Mouse (Mus musculus): ENCODE measurements around the gene Mta3.
"Not testable (repeated sequence)": the region's sequence is repeated elsewhere in the genome, so short reads cannot be mapped to it uniquely, and the experiment has no call there.

Gene Mta3

DNA sequence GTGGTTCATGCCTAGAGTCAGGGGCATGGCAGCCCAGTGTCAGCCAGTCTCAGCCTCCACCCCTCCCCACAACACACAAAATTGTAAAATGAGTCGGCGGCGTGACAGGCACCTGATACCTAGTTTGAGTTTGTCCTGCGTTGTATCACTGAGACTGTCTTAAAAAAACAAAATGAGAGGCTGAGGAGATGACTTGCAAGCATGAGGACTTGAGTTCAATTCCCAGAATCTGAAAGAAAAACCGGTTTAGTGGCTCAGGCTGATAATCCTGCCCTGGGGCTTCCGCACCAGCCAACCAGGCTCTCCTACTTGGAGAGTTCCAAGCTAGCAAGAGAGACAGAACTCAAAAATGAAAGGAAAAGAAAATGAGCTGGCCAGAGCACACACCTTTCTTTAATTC, 2.9 kb downstream of the Mta3 start:
- DNase-seq (ENCODE audit: low read depth, low spot score): peak; percentile 62

DNA sequence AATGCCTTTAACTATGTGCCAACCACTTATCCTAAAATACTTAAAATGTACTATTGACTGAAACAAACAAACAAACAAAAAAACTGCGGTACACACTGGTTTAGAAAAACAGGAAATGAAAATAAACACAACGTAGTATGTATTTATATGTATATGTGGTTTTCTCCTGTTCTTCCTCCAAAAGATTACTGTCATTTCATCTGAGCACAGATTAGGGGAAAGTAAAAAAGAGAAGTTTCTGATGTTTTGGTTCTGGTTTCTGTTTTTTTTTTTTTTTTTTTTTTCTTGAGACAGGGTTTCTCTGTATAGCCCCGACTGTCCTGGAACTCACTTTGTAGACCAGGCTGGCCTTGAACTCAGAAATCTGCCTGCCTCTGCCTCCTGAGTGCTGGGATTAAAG, 3.6 kb downstream of the Mta3 start:
- not testable (repeated sequence) for DNase-seq (ENCODE audit: low read depth, low spot score)

DNA sequence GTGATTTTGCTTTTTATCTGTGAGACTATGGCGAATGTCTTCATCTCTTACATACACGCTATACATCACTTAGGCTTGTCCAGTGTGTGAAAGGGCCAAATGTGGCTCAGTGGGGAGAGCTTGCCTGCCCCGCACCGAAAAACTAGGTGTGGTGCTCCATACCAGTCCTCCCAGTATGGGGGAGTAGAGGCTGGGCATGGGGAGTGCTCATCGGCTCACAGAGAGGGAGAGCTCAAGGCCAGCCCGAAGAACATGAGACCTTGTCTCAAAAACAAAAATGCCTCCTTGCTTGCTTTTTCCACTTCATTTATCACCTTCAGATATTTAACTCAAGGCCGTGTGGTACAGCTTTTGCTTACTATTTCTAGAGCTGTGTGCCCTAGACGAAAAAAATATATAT, 4.7 kb downstream of the Mta3 start:
- DNase-seq (ENCODE audit: low read depth, low spot score): no peak

DNA sequence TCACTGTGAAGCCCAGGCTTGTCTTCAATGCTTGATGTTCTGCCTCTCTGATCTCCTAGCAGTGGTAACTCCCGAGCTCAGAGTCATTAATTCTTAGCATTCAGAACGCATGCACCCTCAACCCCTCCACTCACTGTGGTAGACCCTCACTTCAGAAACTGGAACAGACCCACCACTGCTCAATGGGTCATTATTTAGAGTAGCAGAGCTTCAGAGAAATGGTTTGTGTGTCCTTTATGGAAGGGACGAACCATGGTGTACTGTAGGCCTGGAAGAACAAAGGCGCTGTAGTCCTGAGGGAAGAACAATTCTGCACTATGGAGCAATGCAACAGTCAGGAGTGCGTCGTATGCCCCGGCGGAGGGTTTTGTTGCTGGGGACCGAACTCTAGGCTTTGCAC, 6.4 kb downstream of the Mta3 start:
- no peak for DNase-seq (ENCODE audit: low read depth, low spot score)

DNA sequence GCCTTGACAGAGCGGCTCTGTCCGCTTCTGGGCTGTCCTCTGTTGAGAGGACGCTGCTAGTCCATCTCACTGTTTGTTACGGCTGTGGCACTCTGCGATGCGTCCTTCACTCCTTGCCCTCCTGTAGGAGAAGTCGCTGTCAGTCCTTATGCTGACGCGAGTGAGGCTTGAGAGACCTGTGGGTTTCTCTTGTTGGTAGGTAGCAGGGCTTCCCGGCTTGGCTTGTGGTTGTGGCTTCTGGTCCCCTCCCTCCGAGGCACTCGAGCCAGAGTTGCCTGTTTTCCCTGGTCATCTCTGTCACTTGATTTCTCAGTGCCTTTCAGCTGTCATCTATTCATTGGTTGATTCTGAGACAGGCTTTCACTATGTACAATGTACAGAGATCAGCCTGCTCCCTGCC, 14.5 kb downstream of the Mta3 start:
- DNase-seq (ENCODE audit: low read depth, low spot score): no peak

DNA sequence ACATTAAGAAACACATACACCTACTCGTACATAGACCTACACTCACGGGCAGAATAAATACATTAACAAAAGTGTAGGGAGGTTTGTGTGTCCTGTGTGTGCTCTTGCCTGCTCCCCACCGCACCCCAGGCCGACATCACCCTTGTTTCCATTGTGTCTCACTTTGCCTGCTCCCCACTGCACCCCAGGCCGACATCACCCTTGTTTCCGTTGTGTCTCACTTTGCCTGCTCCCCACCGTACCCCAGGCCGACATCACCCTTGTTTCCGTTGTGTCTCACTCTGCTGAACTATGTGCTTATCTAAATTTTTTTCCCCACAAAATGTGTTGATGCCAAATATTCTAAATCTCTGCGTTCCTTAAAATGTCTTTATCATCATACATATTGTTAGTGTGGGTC, 15.2 kb downstream of the Mta3 start:
- DNase-seq (ENCODE audit: low read depth, low spot score): no peak

DNA sequence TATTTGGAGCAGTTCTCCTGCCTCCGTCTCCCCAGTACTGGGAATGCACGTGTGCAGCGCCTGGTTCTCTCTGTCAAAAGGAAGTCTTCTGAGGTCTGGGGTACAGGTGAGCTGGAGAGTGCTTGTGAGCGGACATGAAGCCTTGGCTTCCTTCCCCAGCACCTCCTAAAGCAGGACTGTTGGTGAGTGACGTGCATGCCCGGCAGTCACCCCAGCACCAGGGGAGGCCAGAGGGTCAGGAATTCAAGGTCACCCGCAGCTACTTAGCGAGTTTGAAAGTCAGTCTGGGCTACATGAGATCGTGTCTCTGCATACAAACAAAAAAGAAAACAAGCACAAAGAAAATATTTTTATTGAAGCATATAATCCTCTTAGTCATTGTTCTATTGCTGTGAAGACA, 17.1 kb downstream of the Mta3 start:
- DNase-seq (ENCODE audit: low read depth, low spot score): peak; percentile 74

DNA sequence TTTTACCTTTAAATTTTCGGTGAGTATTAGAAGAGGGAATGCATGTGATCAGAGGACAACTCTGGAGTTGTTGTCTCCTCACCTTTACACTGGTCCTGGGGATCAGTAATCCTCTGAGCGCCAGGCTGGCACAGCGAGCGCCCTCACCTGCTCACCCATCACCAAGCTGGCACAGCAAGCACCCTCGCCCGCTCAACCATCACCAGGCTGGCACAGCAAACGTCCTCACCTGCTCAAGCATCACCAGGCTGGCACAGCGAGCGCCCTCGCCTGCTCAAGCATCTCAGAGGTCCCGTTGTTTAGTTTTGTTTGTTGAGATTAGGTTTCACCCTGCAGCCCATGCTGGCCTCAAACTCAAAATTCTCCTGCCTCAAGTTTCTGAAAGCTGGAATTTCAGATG, 20.5 kb downstream of the Mta3 start:
- no peak for DNase-seq (ENCODE audit: low read depth, low spot score)

DNA sequence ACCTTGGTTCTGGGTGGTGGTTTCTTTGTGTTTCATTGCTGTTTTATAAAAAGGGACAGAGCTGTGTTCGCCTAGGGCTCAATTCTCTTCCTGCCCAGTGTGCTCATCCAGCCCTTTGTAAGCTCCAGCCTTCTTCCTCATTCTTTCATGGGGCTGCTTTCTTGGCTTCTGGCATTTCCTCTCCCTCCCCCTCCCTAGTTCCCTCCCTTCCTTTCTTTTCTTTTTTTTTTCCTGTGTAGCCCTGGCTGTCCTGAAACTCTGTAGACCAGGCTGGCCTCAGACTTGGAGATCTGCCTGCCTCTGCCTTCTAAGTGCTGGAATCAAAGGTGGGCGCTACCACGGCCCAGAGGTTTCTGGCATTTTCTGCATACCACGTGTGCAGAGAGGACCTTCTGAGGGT, 21.7 kb downstream of the Mta3 start:
- DNase-seq (ENCODE audit: low read depth, low spot score): peak; percentile 93

DNA sequence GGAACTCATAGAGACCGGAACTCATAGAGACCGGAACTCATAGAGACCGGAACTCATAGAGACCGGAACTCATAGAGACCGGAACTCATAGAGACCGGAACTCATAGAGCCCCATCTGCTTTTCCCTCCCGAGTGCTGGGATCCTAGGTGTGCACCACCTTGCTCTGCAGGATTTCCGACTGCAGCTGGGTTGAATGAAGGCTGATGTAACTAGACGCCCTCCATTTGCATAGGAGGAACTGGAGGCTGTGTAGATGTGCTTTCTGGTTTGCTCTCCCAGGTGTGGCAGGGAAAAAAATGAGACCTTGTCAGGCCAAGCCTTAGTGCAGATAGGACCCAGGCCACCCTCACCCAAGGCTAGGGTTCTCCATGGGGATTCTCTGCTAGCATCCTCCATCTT, 23.1 kb downstream of the Mta3 start:
- DNase-seq (ENCODE audit: low read depth, low spot score): peak; percentile 95

DNA sequence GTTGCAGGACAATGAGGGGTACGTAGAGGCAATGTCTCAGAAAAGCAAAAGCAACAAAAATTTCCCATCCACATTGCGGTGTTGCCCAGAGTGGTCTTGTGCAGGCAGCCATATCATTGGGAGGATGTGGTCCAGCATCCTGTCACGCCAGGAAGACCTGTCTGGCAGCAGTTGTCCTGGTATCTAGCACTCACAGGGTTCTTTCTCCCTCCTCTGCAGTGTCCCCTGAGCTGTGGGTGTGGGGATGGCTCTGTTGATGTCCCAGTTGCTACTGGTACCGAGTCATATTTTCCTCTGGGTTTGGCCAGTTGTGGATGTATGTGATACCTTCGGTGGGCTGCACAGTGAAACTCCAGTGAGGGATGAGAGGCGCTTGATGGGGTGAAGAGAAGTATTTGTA, 24.2 kb downstream of the Mta3 start:
- DNase-seq (ENCODE audit: low read depth, low spot score): no peak

DNA sequence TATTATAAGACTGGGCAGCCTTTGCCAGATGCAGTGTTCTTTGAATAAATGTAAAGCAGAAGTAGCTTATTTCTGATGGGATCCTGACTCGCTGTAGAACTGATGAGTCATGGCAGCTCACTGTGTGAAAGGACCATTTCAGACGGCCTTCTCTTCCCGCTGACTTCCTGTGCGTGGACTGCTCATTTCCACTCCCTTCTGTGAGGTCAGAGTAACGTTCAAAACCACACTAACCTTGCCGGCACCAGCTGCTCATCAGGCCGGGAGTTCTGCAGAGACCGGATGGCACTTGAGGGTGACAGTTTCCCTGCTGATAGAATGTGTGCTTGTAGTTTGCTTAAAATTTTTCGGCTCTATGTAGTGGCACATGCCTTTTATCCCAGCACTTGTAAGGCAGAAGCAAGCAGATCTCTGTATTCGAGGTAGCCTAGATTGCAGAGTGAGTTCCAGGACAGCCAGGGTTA, 26.2 kb downstream of the Mta3 start:
- DNase-seq (ENCODE audit: low read depth, low spot score): peak; percentile 87

DNA sequence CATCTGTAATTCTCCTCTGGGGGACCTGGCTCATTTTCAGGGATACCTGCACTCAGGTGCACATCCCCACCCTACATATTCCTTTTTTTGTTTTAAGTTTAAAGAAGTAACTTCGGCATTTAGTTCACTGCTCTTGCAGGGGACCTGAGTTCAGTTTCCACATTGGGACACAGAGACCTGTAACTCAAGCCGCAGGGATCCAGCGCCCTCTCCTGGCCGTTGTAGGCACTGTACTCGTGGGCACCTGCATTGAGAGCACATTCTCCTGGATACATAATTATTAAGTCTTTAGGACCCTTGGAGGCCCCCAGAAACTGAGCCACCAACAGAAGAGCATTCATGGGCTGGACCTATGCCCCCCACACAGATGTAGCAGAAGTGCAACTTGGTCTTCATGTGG, 26.8 kb downstream of the Mta3 start:
- peak; percentile 89 for DNase-seq (ENCODE audit: low read depth, low spot score)

DNA sequence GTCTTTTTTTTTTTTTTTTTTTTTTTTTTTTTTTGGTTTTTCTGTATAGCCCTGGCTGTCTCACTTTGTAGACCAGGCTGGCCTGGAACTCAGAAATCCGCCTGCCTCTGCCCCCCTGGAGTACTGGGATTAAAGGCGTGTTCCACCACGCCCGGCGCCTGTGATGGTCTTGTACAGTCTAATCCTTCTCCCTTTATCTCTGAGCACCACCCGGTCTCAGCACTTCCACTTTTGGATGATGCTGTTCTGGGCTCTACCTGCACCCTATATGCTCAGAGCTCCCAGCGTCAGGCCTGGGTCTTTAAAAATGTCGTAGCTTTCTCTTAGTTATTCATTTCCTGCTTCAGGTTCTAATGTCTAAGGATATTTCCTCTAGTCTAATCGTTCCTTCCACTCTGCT, 30.7 kb downstream of the Mta3 start:
- DNase-seq (ENCODE audit: low read depth, low spot score): peak; percentile 60

DNA sequence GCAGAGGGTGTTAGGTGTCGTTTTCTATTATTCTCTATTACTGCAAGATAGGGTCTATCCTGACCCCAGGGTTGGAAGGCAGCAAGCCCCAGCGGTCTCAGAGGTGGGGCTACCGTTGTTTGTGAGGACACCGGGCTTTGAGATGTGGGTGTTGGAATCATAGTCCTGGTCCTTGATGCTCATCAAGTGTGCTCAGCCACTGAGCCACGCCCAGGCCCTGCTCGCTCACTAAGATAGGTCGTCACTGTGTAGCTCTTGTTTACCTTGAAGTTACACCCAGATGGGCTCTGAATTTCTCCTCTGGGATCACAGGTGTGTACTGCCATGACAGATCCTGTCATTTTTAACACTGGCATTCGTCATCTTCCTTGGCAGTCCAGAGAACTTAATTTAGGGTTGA, 31.8 kb downstream of the Mta3 start:
- DNase-seq (ENCODE audit: low read depth, low spot score): no peak

DNA sequence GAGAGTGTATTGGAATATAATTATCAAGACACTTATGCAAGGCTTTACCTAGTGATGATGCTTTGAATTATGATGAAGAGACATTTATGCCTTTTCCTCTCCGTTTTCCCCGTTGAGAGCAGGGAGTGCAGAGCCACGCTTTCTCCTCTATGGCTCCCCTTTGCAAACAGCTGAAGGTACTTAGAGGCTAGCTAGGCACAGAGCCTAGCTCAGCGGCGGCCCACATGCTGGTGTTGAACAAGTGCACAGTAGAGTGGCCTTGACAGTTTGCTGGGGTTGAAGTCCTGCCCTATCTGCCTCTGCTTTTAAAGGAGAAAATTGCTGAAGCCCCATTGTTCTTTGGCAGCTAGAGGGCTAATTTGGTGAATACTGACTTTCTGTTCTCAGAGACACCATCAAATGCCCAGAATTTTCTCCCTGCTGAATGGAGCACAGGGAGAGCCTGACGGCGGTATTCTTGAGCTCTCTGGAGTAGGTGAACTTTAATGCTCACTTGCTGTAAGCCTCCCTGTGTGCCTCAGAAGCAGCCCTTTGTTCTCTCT, 34.2 kb downstream of the Mta3 start:
- peak; percentile 71 for DNase-seq (ENCODE audit: low read depth, low spot score)

DNA sequence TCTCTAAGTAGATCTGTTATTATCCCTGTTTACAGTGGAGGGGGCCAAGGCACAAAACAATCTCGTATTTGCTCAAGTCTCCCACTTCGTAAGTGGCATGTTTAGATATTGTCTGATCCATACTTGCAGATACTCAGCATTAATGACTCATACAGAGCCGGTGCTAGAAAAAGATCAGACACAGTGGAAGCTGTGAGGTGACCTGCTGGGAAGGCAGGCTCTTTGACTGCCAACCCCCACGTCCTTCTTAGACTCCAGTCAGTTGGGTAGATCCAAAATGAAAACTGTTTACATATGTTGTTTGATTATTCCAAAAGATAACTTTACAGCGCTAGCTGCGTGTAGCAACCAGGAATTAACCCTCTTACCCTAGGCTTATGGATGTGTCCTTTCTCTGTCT, 35.3 kb downstream of the Mta3 start:
- DNase-seq (ENCODE audit: low read depth, low spot score): no peak

DNA sequence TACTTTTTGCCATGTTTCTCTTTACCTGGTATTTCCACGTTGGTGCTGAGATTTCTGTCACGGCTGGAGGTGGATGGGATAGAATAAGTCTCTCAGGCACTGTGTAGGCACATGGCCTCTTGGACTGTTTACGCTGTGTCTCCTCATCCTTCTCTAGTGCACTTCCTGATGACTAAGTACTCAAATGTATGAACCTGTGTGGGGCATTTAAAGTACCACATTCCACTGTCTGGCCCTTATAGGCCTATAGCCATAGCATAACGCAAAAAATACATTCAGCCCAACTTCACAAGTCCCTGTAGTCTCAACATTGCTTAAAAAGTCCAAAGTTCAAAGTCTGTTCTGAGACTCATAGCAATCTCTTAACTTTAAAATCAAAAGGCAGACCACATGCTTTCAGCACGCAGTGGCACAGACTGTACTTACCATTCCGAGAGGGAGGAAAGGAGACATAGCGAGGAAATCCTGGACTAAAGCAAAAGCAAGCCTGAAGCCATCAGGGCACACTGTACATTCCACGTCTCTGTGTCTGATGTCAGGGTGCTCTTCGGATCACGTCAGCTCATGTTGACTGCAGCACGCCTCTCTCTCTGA, 38.4 kb downstream of the Mta3 start:
- no peak for DNase-seq (ENCODE audit: low read depth, low spot score)

DNA sequence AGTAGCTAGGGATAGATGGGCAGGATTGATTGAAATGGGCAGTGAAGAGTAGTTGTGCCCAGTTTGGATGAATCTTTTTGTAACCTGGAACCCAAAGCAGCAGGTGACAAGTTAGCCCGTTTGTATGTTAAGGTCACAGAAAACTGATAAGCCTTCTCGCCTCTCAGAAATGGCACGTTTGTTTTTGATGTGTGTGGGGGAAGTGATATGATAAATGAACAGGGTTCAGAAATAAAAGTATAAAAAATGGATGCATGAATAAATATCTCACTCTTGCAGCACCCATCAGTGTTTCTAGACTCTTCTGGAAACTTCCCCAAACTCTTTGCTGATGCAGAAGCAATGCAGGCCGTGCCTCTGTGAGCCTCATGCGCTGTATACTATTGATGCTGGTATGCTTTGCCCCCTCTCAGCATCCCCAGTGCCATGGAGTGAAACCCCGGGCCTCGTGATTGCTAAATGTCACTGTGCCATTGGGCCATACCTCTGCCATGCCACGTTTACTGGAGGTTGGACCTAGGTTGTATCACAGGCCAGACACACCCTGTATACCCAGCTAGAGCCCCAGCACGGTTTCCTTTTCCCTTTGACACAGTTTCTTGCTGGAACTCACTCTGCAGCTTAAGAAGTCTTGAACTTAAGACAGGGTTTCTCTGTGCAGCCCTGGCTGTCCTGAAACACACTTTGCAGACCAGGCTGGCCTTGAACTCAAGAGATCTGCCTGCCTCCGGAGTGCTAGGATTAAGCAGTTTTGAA, 41.6 kb downstream of the Mta3 start:
- no peak for DNase-seq (ENCODE audit: low read depth, low spot score)

DNA sequence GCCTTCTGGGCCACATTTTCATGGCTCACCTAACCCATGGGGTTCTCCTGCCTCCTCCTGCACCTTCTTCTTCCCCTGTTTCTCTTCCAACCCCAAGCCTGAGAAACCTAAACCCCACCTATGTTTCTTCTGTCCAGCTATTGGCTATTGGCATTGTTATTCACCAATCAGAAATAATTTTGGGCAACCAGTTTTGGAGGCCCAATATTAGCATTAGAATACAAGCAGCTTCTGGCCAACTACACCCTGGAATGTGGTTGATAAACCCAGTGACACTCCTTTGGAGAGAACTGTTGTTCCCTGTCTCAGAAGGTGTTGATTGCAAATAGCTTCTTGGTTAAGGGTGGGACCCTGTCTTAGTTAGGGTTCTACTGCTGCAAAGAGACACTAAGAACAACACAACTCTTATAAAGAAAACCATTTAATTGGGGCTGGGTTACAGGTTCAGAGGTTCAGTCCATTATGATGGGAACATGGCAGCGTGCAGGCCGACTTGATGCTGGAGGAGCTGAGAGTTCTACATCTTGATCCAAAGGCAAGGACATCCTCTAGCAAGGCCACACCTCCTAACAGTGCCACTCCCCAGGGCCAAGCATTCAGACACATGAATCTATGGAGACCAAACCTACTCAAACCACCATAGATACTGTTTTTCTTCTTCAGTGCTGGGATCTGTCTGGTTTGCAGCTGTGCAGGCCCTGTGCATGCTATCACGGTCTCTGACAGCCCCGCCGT, 44.4 kb downstream of the Mta3 start:
- DNase-seq (ENCODE audit: low read depth, low spot score): peak; percentile 95

DNA sequence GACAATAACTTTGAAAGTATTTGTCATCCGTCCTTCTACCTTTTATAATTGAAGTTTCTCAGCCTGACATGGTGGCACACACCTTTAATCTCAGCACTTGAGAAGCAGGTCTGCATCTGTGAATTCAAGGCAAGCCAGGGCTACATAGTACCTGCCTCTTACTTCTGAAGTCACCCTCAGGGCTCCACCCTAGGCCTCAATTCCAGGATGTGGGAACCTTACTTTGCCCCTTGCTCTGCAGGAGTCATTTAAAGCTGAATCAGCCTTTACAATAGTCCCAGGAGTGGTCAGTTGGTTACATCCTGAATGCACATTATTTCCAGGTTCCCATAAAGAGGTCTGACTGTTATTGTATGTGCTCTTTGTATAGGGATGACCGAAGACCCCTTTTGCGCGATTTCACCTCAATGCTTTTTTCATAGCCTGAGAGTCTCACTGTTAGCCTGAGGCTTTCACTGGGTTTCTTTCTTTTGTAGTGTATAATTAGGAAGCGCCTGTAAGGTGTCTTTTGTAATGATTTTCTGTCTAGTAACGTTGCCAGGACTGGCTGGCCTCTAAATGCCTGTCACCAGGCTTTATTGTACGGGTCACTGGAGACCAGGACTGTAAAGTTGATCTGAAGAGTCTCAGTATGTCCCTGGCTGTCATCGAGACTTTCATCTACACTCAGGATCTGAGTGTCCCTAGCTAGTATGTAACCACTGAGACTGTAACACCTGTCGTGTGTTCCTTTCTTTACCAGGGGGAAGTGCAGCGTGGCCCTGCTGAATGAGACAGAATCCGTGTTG, 47.3 kb downstream of the Mta3 start:
- peak; percentile 61 for DNase-seq (ENCODE audit: low read depth, low spot score)

DNA sequence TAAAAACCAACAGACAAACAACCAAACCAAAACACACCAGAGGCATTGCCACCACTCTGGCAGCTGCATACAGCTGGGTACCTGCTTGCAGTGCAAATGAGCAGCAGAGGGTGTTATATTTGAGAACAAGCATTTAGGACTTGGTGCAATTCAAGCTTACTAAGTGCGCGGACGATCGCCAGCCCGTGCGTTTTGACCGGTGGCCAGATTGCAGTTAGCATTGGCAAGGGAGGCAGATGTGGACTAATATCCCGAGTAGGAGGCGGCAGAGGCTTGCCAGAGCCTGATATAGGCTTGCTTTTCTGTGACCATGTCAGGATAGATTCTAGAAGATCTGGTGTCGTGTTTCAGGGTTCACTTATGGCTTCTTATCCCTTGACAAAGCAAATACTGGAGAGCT, 52.1 kb downstream of the Mta3 start:
- DNase-seq (ENCODE audit: low read depth, low spot score): no peak

Data from R1 (cell line).